Mouse (Mus musculus): ENCODE data around the gene Stx18. TPM values are rescaled to one million over a fixed set of nuclear protein-coding genes. Genes with fewer than 3 reads are reported as not detected.
A peak's percentile ranks its signal among the peaks of the same experiment; 100 is the strongest.

Stx18 gene
- total and polyA plus RNA-seq, 3 experiments = 26.3 to 35.8 (median 29.4) TPM

- peaks cover 0 to 14% of the 10 kb centered on the region in 2 experiments; a peak in 2 of 4 replicates for H3K4me1 ChIP-seq (ENCODE audit: control insufficient read depth in 1 of 2, insufficient read depth in 2 of 2)
- no peaks in the 10 kb centered on the region for H3K9me3 ChIP-seq (replicated peaks; ENCODE audit: low read length)
- no peaks in the 10 kb centered on the region for H3K27me3 ChIP-seq (replicated peaks)
- H3K4me2 ChIP-seq (ENCODE audit: insufficient read depth, low read depth, poor library complexity, severe bottlenecking) = no peak overlapping the region
- H3K9ac ChIP-seq (ENCODE audit: insufficient read depth, low read depth) = no peak overlapping the region
- no peak overlapping the region for H3K27ac ChIP-seq (ENCODE audit: insufficient read depth, low read depth)
- dilution Hi-C loops (cut with MboI; ENCODE audit: extremely low pct_ligation_motif_present, extremely low pct_unique_long_range_greater_than_20kb, low sequenced_read_pairs) (no loop called here), in situ Hi-C loops (cut with MboI; ENCODE audit: low pct_ligation_motif_present, low pct_unique_long_range_greater_than_20kb, low sequenced_read_pairs) (loop anchor here (25.0 kb wide), 1 partner anchor 185 kb away; no protein-coding TSS in a partner anchor)
- H3K79me2 ChIP-seq (replicated peaks; ENCODE audit: control insufficient read depth, extremely low read depth, insufficient read depth, poor library complexity, severe bottlenecking) = no peaks in the 10 kb centered on the region
- TF ChIP-seq CTCF (conservative IDR thresholded peaks at IDR 0.05 in 1 of 2, IDR thresholded peaks at IDR 0.05 in 1 of 2; ENCODE audit: low read depth in 2 of 2, low read length in 2 of 2) = peak; percentile 18 to 60; a peak in 2 of 4 replicates
- TF ChIP-seq SMC3 (IDR thresholded peaks at IDR 0.05; ENCODE audit: low read depth, low read length) = peak; percentile 41
- no peak for TF ChIP-seq GABPA (IDR thresholded peaks at IDR 0.05; ENCODE audit: insufficient replicate concordance, low read depth, low read length)
- no peak for TF ChIP-seq TBP (conservative IDR thresholded peaks at IDR 0.05; ENCODE audit: low read depth, low read length)
- no peak for TF ChIP-seq HCFC1 (IDR thresholded peaks at IDR 0.05; ENCODE audit: low read depth, low read length)
- peak; percentile 17 for TF ChIP-seq RAD21 (IDR thresholded peaks at IDR 0.05; ENCODE audit: low read depth, low read length)
- TF ChIP-seq PAX5 (IDR thresholded peaks at IDR 0.05; ENCODE audit: low read length) = no peak
- no peak overlapping the region for H3K4me3 ChIP-seq (replicated peaks in 1 of 3; ENCODE audit: low read depth in 2 of 3, low read length in 2 of 3, poor library complexity in 1 of 3)
- H3K36me3 ChIP-seq (replicated peaks in 1 of 2; ENCODE audit: control insufficient read depth in 1 of 2, insufficient read depth in 1 of 2, low read length in 1 of 2) = peaks cover 0 to 41% of the 10 kb centered on the region in 2 experiments
- DNase-seq (ENCODE audit: extremely low read depth) = no peak
These were observed 59.1 kb downstream of the Stx18 start for GRCm38 (mm10) chr5:38097501-38098093.

GRCm38 (mm10) chr5:38099139-38099676 lies 60.7 kb downstream of the Stx18 start:
- peaks cover 0 to 50% of the 10 kb centered on the region in 2 experiments for H3K36me3 ChIP-seq (replicated peaks in 1 of 2; ENCODE audit: control insufficient read depth in 1 of 2, insufficient read depth in 1 of 2, low read length in 1 of 2)
- in situ Hi-C loops (cut with MboI; ENCODE audit: low pct_ligation_motif_present, low pct_unique_long_range_greater_than_20kb, low sequenced_read_pairs) = loop anchor here (25.0 kb wide), 1 partner anchor 187 kb away; no protein-coding TSS in a partner anchor
- no peak for DNase-seq (ENCODE audit: extremely low read depth)

DNA sequence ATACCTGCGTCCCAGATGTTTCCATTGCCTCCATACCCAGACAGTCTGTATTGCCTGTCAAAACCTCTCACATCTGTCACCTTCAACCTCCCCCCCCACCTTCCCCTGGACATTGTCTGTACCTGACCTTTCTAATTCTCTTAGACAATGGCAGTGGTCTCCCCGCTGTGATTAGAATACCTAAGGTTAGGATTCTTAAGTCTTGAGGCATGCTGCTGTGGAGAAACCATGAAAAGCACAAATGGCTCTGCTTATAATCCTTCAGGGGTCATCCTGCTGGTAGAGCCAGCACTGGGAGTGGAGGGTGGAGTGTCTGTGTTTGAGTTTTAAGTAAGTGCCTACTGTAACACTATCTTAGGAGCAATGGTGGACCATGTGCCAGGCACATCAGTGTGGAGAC lies 64.4 kb downstream of the Stx18 start:
- in situ Hi-C loops (cut with MboI; ENCODE audit: low pct_ligation_motif_present, low pct_unique_long_range_greater_than_20kb, low sequenced_read_pairs) = no loop called here
- no peak overlapping the region for H3K4me3 ChIP-seq (replicated peaks in 1 of 3; ENCODE audit: low read depth in 2 of 3, low read length in 2 of 3, poor library complexity in 1 of 3)
- dilution Hi-C loops (cut with MboI; ENCODE audit: extremely low pct_ligation_motif_present, extremely low pct_unique_long_range_greater_than_20kb, low sequenced_read_pairs) = no loop called here

More at GRCm38 (mm10) chr5:38099139-38099676, 60.7 kb downstream of the Stx18 start:
- Histone ChIP-seq H3K79me2 (replicated peaks; ENCODE audit: control insufficient read depth, extremely low read depth, insufficient read depth, poor library complexity, severe bottlenecking) (no peaks in the 10 kb centered on the region), H3K4me1 (ENCODE audit: control insufficient read depth in 1 of 2, insufficient read depth in 2 of 2) (peaks cover 0 to 14% of the 10 kb centered on the region in 2 experiments; a peak in 2 of 4 replicates), H3K27ac (ENCODE audit: insufficient read depth, low read depth) (no peak overlapping the region), H3K4me2 (ENCODE audit: insufficient read depth, low read depth, poor library complexity, severe bottlenecking) (no peak overlapping the region), H3K27me3 (replicated peaks) (no peaks in the 10 kb centered on the region), H3K4me3 (replicated peaks in 1 of 3; ENCODE audit: low read depth in 2 of 3, low read length in 2 of 3, poor library complexity in 1 of 3) (no peak overlapping the region), H3K9ac (ENCODE audit: insufficient read depth, low read depth) (no peak overlapping the region), H3K9me3 (replicated peaks; ENCODE audit: low read length) (no peaks in the 10 kb centered on the region)
- no peak for TF ChIP-seq TCF12 (IDR thresholded peaks at IDR 0.05; ENCODE audit: low read depth, low read length)
- no peak for TF ChIP-seq ZC3H11A (IDR thresholded peaks at IDR 0.05; ENCODE audit: low read depth, low read length)
- TF ChIP-seq RCOR1 (conservative IDR thresholded peaks at IDR 0.05; ENCODE audit: low read depth, low read length) = no peak
- dilution Hi-C loops (cut with MboI; ENCODE audit: extremely low pct_ligation_motif_present, extremely low pct_unique_long_range_greater_than_20kb, low sequenced_read_pairs) = no loop called here

More for the DNA sequence above, 64.4 kb downstream of the Stx18 start:
- Histone ChIP-seq H3K79me2 (replicated peaks; ENCODE audit: control insufficient read depth, extremely low read depth, insufficient read depth, poor library complexity, severe bottlenecking) (no peaks in the 10 kb centered on the region), H3K27ac (ENCODE audit: insufficient read depth, low read depth) (no peak overlapping the region), H3K4me2 (ENCODE audit: insufficient read depth, low read depth, poor library complexity, severe bottlenecking) (no peak overlapping the region), H3K9ac (ENCODE audit: insufficient read depth, low read depth) (no peak overlapping the region), H3K9me3 (replicated peaks; ENCODE audit: low read length) (no peaks in the 10 kb centered on the region), H3K36me3 (replicated peaks in 1 of 2; ENCODE audit: control insufficient read depth in 1 of 2, insufficient read depth in 1 of 2, low read length in 1 of 2) (peaks cover 16 to 62% of the 10 kb centered on the region in 2 experiments), H3K27me3 (replicated peaks) (no peaks in the 10 kb centered on the region), H3K4me1 (ENCODE audit: control insufficient read depth in 1 of 2, insufficient read depth in 2 of 2) (no peaks in the 10 kb centered on the region)
- TF ChIP-seq IRF4 (IDR thresholded peaks at IDR 0.05; ENCODE audit: low read depth, low read length) = no peak
- TF ChIP-seq ELF1 (IDR thresholded peaks at IDR 0.05; ENCODE audit: low read depth, low read length) = no peak
- no peak for TF ChIP-seq MXI1 (IDR thresholded peaks at IDR 0.05; ENCODE audit: low read depth, low read length)
- TF ChIP-seq UBTF (IDR thresholded peaks at IDR 0.05; ENCODE audit: low read depth, low read length) = no peak
- no peak for TF ChIP-seq SMC3 (IDR thresholded peaks at IDR 0.05; ENCODE audit: low read depth, low read length)
- TF ChIP-seq GABPA (IDR thresholded peaks at IDR 0.05; ENCODE audit: insufficient replicate concordance, low read depth, low read length) = no peak
- no peak for TF ChIP-seq ZKSCAN1 (IDR thresholded peaks at IDR 0.05; ENCODE audit: borderline replicate concordance, low read depth, low read length)
- no peak for TF ChIP-seq CTCF (conservative IDR thresholded peaks at IDR 0.05 in 1 of 2, IDR thresholded peaks at IDR 0.05 in 1 of 2; ENCODE audit: low read depth in 2 of 2, low read length in 2 of 2)
- no peak for TF ChIP-seq RCOR1 (conservative IDR thresholded peaks at IDR 0.05; ENCODE audit: low read depth, low read length)
- TF ChIP-seq NRF1 (IDR thresholded peaks at IDR 0.05; ENCODE audit: low read depth, low read length) = no peak
- TF ChIP-seq POLR2A (IDR thresholded peaks at IDR 0.05; ENCODE audit: low read depth, low read length) = no peak
- no peak for TF ChIP-seq MAZ (IDR thresholded peaks at IDR 0.05; ENCODE audit: low read depth, low read length)
- no peak for DNase-seq (ENCODE audit: extremely low read depth)

All from CH12.LX (cell line).